Mouse (Mus musculus) embryonic fibroblast, embryonic 13.5 days (primary cell): Measurements from ENCODE around the gene Smyd3.

Experiments
- CTCF ChIP-seq: IDR thresholded peaks from 2 replicates; pipeline ENCODE4 v1.5.1; 2011; ENCODE audit warnings: mild to moderate bottlenecking, control low read depth, low read length, moderate library complexity, borderline replicate concordance; ENCODE audit not compliant: insufficient read depth
- POLR2A ChIP-seq: IDR thresholded peaks from 2 replicates; pipeline ENCODE4 v1.6.1; 2011; ENCODE audit warnings: low read depth, mild to moderate bottlenecking, control low read depth, low read length, moderate library complexity

DNA sequence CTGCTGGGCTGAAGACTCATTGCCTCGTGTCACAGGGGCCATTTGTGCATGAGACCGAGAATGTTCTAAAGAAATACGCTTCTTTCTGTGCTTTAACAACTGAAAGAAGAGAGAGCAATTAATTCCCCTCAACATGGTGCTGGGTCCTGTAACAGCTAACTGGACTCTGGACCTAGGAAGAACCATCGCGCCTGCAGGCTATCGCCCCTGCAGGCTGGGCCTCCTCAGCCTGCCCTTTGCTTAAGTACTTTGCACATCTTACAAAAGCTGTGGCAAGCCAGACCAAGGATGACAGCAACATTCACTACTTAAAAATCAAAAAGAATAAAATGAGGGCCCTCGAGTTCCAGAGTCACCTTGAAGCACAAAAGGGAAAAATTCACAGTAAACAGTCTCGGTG, 274.3 kb downstream of the Smyd3 start:
- TF ChIP-seq CTCF (no peak), POLR2A (no peak)
